22 mouse cellular contexts compared by ENCODE assay signal in the genomic region with DNA sequence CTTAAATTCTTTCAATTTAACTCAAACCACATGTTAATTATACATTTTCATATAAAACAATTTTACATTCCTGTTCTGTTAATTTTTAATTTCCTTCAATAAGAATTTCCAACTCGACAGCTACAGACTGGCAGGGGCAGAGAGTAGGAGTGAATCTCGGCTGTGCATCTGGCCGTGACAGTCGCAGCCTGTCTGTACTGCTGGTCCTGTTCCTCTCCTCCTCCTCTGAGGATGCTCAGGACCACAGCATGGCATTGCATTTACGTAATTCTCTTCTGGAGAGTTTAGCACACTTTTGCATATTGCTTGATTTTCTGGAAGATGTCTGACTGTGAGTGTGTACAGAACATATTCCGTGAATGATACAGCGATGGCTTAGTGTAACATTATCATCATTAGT.
DNase-seq lines count a peak whose midpoint lies in the region; ATAC-seq and TF ChIP-seq lines count a peak whose summit lies in the region.
"Had no signal": no experiment of that assay in that cellular context is flagged by ENCODE, and none has a peak within 500 bp of the region (broad histone marks: within the 10 kb centered on the region; RNA-seq: fewer than 3 reads in every experiment).

No protein-coding gene starts in this region.

- peaks cover 8% of the 10 kb centered on the region; the same call in 1 of the 2 replicates for H3K36me3 ChIP-seq in midbrain, embryonic 10.5 days

- no peaks in the 10 kb centered on the region for H3K27me3 ChIP-seq in Patski
- no peaks in the 10 kb centered on the region for H3K27me3 ChIP-seq in midbrain, embryonic 10.5 days (ENCODE audit: low read depth, poor library complexity, severe bottlenecking)
- H3K27me3 ChIP-seq: embryonic facial prominence, embryonic 15.5 days had no signal

- intact Hi-C loops in left cerebral cortex, postnatal 10 days (cut with DNase I): no loop called here

- WGBS in midbrain, embryonic 10.5 days: 90% methylated on average over 7 of the region's 7 CpGs

- no peak overlapping the region for H3K4me3 ChIP-seq in midbrain, embryonic 10.5 days
- H3K4me3 ChIP-seq: embryonic facial prominence, embryonic 15.5 days; myocyte had no signal

- no peak for DNase-seq in frontal cortex, postnatal 25 days (ENCODE audit: low spot score in 2 of 2)
- peak; percentile 36 for DNase-seq in left cerebral cortex, adult 11 months (ENCODE audit: low spot score)
- DNase-seq in left cerebral cortex, postnatal 10 days (ENCODE audit: extremely low spot score in 1 of 2, low spot score in 2 of 2): no peak
- DNase-seq in Patski (ENCODE audit: low read depth, low spot score) (no peak), adipocyte (ENCODE audit: low spot score) (no peak)
- peak; percentile 85 for DNase-seq in layer of hippocampus, adult 9-11 months
- no peak for DNase-seq in midbrain, embryonic 10.5 days (ENCODE audit: low spot score)
- DNase-seq: adrenal gland, postnatal 14 days; cerebellum, adult 11-12 months; cerebellum, postnatal 25 days; embryo, embryonic 11 days; gastrocnemius, postnatal 36 days; liver; midbrain, embryonic 14.5 days; thymus, postnatal 36 days had no signal

- CTCF ChIA-PET in Patski (lab: Charles Lee): interaction anchor here (0.9 to 3.8 kb wide), 4 partner anchors 8 to 59 kb away, joined by 3 to 11 read pairs (median 3); no protein-coding TSS in a partner anchor

- no peak overlapping the region for H3K27ac ChIP-seq in midbrain, embryonic 10.5 days (replicated peaks)
- H3K27ac ChIP-seq: embryonic facial prominence, embryonic 15.5 days; hindbrain, postnatal 0 days had no signal

- H3K4me1 ChIP-seq in midbrain, embryonic 10.5 days: no peaks in the 10 kb centered on the region

- no peaks in the 10 kb centered on the region for H3K9me3 ChIP-seq in midbrain, embryonic 10.5 days (replicated peaks)
- H3K9me3 ChIP-seq: embryonic facial prominence, embryonic 15.5 days had no signal

- peak; percentile 93 for ATAC-seq in frontal cortex, adult (ENCODE audit: low TSS enrichment)
- peak; percentile 86 for ATAC-seq in Patski
- ATAC-seq: activated CD4-positive, CD25-positive, alpha-beta regulatory T cell, adult 4 months; hindbrain, postnatal 0 days; intestine, postnatal 0 days; lung, postnatal 0 days had no signal

- in situ Hi-C loops in Patski (cut with MboI; ENCODE audit: low pct_unique_long_range_greater_than_20kb): no loop called here

- POLR2A ChIA-PET in Patski (lab: Charles Lee): no interaction called here

- TF ChIP-seq CTCF in Patski (IDR thresholded peaks at IDR 0.05): no peak

Comparison
In these comparisons a context has a peak if more than half of its experiments do, and no peak if none do; other contexts are left out.
1. DNase-seq: peak in left cerebral cortex, adult 11 months (single experiment) and layer of hippocampus, adult 9-11 months (single experiment); none in frontal cortex, postnatal 25 days (0 of 2), left cerebral cortex, postnatal 10 days (0 of 2), Patski (single experiment), adipocyte (single experiment) and midbrain, embryonic 10.5 days (single experiment).